Mouse (Mus musculus): Measurements from ENCODE around the gene Slc35b2. TPM values are rescaled to one million over a fixed set of nuclear protein-coding genes. Genes with fewer than 3 reads are reported as not detected.
A peak's percentile ranks its signal among the peaks of the same experiment; 100 is the strongest.

Slc35b2 gene
- polyA plus RNA-seq, 1 experiment from 2014 or later = 47.9 TPM

DNA sequence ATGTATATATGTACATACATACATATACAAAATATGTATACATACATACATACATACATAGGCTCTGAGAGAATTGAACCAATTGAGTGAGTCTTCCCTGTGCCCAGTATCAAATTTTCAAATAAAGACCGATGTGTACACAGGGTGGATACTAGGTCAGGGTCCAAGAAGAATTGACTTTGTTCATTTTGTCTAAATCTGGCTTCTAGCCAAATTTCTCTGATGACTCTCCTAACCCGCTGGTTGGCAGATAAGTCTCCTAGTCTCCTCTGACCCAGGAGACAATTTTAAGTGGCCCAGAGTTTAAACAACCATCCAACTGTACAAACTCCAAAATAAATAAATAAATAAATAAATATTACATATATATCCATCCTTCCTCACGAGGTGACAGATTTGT is 35.2 kb downstream of the Slc35b2 start:
- 40% methylated on average over 3 of the region's 3 CpGs for WGBS (ENCODE audit: insufficient replicate concordance)
- peak; percentile 49 for ATAC-seq
- no peak for DNase-seq
- no peaks in the 10 kb centered on the region for H3K36me3 ChIP-seq (replicated peaks; ENCODE audit: insufficient read depth, low read length)
- 0 out of 2 replicates have a peak, but pooled peaks cover 3% of the 10 kb centered on the region for H3K27me3 ChIP-seq (ENCODE audit: insufficient read depth, low read length)
- H3K4me1 ChIP-seq (ENCODE audit: insufficient read depth) = peaks cover 57% of the 10 kb centered on the region
- peak overlapping the region; percentile 74 for H3K4me2 ChIP-seq (ENCODE audit: low read depth, low read length)
- peak overlapping the region; percentile 89 for H3K27ac ChIP-seq (ENCODE audit: low read depth)
- peak overlapping the region; percentile 51 for H3K4me3 ChIP-seq (ENCODE audit: low read depth, low read length)
- TF ChIP-seq EP300 (IDR thresholded peaks at IDR 0.05; ENCODE audit: low read depth) (no peak), CTCF (IDR thresholded peaks at IDR 0.05; ENCODE audit: low read depth) (no peak)
- H3K9ac ChIP-seq (replicated peaks) = peak overlapping the region; percentile 64; the same call in 1 of the 2 replicates
- no peaks in the 10 kb centered on the region for H3K9me3 ChIP-seq (ENCODE audit: low read length)

DNA sequence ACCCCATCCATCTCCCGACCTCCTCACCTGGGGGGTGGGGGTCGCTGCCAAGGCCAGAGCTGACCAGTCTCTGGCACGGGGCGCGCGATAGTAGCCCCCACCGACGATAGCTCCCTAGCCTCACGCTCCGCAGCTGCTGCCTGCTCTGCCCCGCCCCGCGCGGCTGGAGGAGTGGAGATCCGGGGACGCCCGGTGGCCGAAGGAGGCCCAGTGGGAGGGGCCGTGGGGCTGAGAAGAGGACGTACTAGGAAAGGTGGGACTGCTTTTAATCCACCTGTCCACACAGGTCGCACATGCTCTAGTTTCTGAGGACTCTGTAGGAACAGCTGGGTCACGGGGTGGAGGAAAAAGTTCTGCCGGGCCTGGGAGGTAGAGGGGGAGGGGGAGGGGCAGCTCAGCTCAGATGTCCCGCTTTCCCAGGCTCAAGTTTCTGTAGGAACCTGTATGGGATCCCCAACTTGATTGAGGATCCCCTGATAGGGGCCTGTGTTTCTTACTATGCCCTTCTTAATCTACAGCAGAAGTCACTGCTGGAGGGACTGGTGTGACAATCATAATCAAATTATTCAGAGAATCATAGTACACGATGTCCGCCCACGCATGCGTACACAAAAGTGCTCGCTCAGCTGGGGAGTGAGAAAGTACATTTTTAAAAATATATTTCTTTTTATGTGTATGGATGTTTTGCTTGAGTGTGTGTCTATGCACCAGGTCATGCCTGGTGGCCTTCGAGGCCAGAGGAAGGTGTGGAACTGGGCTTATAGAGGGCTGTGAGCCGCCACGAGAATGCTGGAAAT is 36.0 kb downstream of the Slc35b2 start, which contains the start of gene Slc29a1:
Gene Slc29a1, minus strand, starts transcription at position 161 of the 797 bp plus-strand sequence.
- TF ChIP-seq EP300 (IDR thresholded peaks at IDR 0.05; ENCODE audit: low read depth) = no peak
- TF ChIP-seq CTCF (IDR thresholded peaks at IDR 0.05; ENCODE audit: low read depth) = no peak
- ATAC-seq = peak; percentile 70
- Histone ChIP-seq H3K9me3 (ENCODE audit: low read length) (no peaks in the 10 kb centered on the region), H3K4me1 (ENCODE audit: insufficient read depth) (peaks cover 51% of the 10 kb centered on the region), H3K27me3 (ENCODE audit: insufficient read depth, low read length) (0 out of 2 replicates have a peak, but pooled peaks cover 3% of the 10 kb centered on the region), H3K4me2 (ENCODE audit: low read depth, low read length) (peak within 1 kb of the TSS; percentile 74), H3K4me3 (ENCODE audit: low read depth, low read length) (peak within 1 kb of the TSS; percentile 51), H3K27ac (ENCODE audit: low read depth) (peak within 1 kb of the TSS; percentile 89), H3K36me3 (replicated peaks; ENCODE audit: insufficient read depth, low read length) (no peaks in the 10 kb centered on the region), H3K9ac (replicated peaks) (peak within 1 kb of the TSS; percentile 64)
- WGBS (ENCODE audit: insufficient replicate concordance) = 25% methylated on average over 30 of the region's 32 CpGs
- DNase-seq = peak; percentile 83

DNA sequence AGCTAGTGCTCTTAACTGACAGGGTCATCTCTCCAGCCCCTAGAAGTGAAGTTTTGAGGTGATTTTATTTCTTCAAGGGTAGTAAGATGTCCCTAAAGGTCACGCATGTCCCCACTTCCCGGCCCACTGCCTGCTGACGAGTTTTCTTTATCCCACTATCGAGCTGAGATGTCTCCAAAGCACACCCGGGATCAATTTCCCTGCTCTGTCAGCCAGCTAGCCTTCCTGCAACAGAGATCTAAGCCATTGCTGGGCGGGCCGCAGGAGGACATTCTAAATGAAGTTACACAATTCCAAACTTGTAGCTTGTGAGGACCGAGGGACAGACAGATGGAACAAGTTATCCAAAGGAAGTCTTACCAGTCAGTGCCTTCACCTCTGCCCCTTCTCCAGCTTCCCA is 36.6 kb downstream of the Slc35b2 start:
- Histone ChIP-seq H3K9me3 (ENCODE audit: low read length) (no peaks in the 10 kb centered on the region), H3K36me3 (replicated peaks; ENCODE audit: insufficient read depth, low read length) (no peaks in the 10 kb centered on the region), H3K27me3 (ENCODE audit: insufficient read depth, low read length) (0 out of 2 replicates have a peak, but pooled peaks cover 3% of the 10 kb centered on the region), H3K4me2 (ENCODE audit: low read depth, low read length) (no peak overlapping the region), H3K9ac (replicated peaks) (no peak overlapping the region), H3K4me3 (ENCODE audit: low read depth, low read length) (no peak overlapping the region), H3K4me1 (ENCODE audit: insufficient read depth) (peaks cover 46% of the 10 kb centered on the region), H3K27ac (ENCODE audit: low read depth) (no peak overlapping the region)
- no peak for TF ChIP-seq CTCF (IDR thresholded peaks at IDR 0.05; ENCODE audit: low read depth)
- TF ChIP-seq EP300 (IDR thresholded peaks at IDR 0.05; ENCODE audit: low read depth) = no peak
- DNase-seq (no peak), ATAC-seq (no peak)
- 77% methylated on average over 8 of the region's 8 CpGs for WGBS (ENCODE audit: insufficient replicate concordance)

DNA sequence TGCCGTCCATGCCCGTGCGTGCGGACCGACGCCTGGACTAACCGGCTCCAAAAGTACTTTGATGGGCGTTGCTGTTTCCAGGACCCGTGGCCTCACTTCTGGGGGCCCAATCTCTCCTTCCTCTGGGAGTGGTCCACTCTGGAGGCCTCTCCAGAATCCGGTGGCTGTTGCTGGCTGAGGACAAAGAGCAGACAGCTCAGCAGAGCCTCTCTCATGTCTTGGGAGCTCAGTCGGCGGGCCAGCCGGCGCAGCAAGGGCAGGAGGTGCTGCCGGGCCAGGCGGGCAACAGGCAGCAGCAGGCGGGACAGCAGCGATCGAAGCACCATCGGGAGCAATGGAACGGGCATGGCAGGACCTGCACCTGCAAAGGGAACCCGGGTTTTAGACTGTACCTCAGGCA is 37.7 kb downstream of the Slc35b2 start:
- 0 out of 2 replicates have a peak, but pooled peaks cover 3% of the 10 kb centered on the region for H3K27me3 ChIP-seq (ENCODE audit: insufficient read depth, low read length)
- H3K4me3 ChIP-seq (ENCODE audit: low read depth, low read length) = no peak overlapping the region
- DNase-seq (no peak), ATAC-seq (no peak)
- no peaks in the 10 kb centered on the region for H3K36me3 ChIP-seq (replicated peaks; ENCODE audit: insufficient read depth, low read length)
- no peaks in the 10 kb centered on the region for H3K9me3 ChIP-seq (ENCODE audit: low read length)
- H3K27ac ChIP-seq (ENCODE audit: low read depth) = no peak overlapping the region
- TF ChIP-seq CTCF (IDR thresholded peaks at IDR 0.05; ENCODE audit: low read depth) (no peak), EP300 (IDR thresholded peaks at IDR 0.05; ENCODE audit: low read depth) (no peak)
- WGBS (ENCODE audit: insufficient replicate concordance) = 57% methylated on average over 22 of the region's 22 CpGs
- 0 out of 2 replicates have a peak overlapping the region, but pooled peaks have one; percentile 7 for H3K9ac ChIP-seq (replicated peaks)
- H3K4me1 ChIP-seq (ENCODE audit: insufficient read depth) = peaks cover 37% of the 10 kb centered on the region
- no peak overlapping the region for H3K4me2 ChIP-seq (ENCODE audit: low read depth, low read length)

DNA sequence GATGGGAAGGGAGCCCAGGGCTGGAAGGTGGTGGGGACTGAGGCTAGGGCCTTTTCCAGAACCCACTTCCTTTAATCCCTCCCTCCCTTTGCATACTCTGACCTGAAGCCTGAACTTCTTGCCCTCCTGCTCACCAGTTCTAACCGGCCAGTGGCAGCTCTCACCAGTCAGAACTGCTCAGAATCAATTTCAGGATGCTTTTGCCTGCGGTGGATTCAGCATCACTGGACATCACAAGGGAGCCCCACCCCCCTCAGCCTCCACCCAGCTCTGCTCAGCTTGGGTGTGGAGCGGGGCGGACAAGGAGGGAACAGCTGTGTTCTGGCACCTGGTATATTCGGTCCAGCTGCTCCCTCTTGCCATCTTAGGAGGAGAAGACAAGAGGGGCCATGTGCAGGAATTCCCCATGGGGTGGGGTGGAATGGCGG is 38.2 kb downstream of the Slc35b2 start, which contains the start of gene Mymx:
Gene Mymx, minus strand, starts transcription at position 226 of the 428 bp plus-strand sequence.
- 0 out of 2 replicates have a peak within 1 kb of the TSS, but pooled peaks have one; percentile 7 for H3K9ac ChIP-seq (replicated peaks)
- H3K27me3 ChIP-seq (ENCODE audit: insufficient read depth, low read length) = 0 out of 2 replicates have a peak, but pooled peaks cover 3% of the 10 kb centered on the region
- DNase-seq = no peak
- no peak within 1 kb of the TSS for H3K27ac ChIP-seq (ENCODE audit: low read depth)
- no peak within 1 kb of the TSS for H3K4me2 ChIP-seq (ENCODE audit: low read depth, low read length)
- no peaks in the 10 kb centered on the region for H3K9me3 ChIP-seq (ENCODE audit: low read length)
- H3K36me3 ChIP-seq (replicated peaks; ENCODE audit: insufficient read depth, low read length) = no peaks in the 10 kb centered on the region
- H3K4me3 ChIP-seq (ENCODE audit: low read depth, low read length) = no peak within 1 kb of the TSS
- TF ChIP-seq EP300 (IDR thresholded peaks at IDR 0.05; ENCODE audit: low read depth) = no peak
- TF ChIP-seq CTCF (IDR thresholded peaks at IDR 0.05; ENCODE audit: low read depth) = no peak
- no peak for ATAC-seq
- WGBS (ENCODE audit: insufficient replicate concordance) = 68% methylated on average over 6 of the region's 6 CpGs
- H3K4me1 ChIP-seq (ENCODE audit: insufficient read depth) = peaks cover 31% of the 10 kb centered on the region

DNA sequence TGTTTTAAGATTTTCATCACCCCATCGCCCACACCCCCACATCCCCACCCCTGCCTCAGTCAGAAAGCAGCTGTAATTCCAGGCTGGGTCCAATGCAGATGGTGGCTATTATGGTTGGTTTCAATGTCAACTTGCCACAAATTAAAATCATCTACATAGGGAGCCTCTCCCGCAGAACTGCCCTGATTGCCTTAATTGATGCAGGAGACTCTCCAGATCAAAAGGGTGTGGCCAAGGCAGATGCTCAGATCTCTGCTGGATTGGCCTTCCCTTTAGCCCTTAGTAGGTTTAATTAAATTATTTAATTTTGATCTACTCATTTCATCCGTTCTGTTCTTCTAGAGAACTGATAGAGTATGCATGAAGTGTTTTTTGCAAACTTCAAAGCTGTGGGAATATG is 39.3 kb downstream of the Slc35b2 start:
- H3K9ac ChIP-seq (replicated peaks) = no peak overlapping the region
- H3K4me1 ChIP-seq (ENCODE audit: insufficient read depth) = peaks cover 25% of the 10 kb centered on the region
- DNase-seq (no peak), ATAC-seq (no peak)
- H3K9me3 ChIP-seq (ENCODE audit: low read length) = no peaks in the 10 kb centered on the region
- 79% methylated on average over 3 of the region's 3 CpGs for WGBS (ENCODE audit: insufficient replicate concordance)
- no peak overlapping the region for H3K4me3 ChIP-seq (ENCODE audit: low read depth, low read length)
- H3K36me3 ChIP-seq (replicated peaks; ENCODE audit: insufficient read depth, low read length) = no peaks in the 10 kb centered on the region
- TF ChIP-seq CTCF (IDR thresholded peaks at IDR 0.05; ENCODE audit: low read depth) (no peak), EP300 (IDR thresholded peaks at IDR 0.05; ENCODE audit: low read depth) (no peak)
- 0 out of 2 replicates have a peak, but pooled peaks cover 3% of the 10 kb centered on the region for H3K27me3 ChIP-seq (ENCODE audit: insufficient read depth, low read length)
- no peak overlapping the region for H3K27ac ChIP-seq (ENCODE audit: low read depth)
- no peak overlapping the region for H3K4me2 ChIP-seq (ENCODE audit: low read depth, low read length)
